Mouse (Mus musculus): ENCODE measurements around the gene Colgalt2. TPM values are rescaled to one million over a fixed set of nuclear protein-coding genes. Genes with fewer than 3 reads are reported as not detected.

Gene Colgalt2
- polyA plus RNA-seq, 1 experiment = 4.3 TPM

DNA sequence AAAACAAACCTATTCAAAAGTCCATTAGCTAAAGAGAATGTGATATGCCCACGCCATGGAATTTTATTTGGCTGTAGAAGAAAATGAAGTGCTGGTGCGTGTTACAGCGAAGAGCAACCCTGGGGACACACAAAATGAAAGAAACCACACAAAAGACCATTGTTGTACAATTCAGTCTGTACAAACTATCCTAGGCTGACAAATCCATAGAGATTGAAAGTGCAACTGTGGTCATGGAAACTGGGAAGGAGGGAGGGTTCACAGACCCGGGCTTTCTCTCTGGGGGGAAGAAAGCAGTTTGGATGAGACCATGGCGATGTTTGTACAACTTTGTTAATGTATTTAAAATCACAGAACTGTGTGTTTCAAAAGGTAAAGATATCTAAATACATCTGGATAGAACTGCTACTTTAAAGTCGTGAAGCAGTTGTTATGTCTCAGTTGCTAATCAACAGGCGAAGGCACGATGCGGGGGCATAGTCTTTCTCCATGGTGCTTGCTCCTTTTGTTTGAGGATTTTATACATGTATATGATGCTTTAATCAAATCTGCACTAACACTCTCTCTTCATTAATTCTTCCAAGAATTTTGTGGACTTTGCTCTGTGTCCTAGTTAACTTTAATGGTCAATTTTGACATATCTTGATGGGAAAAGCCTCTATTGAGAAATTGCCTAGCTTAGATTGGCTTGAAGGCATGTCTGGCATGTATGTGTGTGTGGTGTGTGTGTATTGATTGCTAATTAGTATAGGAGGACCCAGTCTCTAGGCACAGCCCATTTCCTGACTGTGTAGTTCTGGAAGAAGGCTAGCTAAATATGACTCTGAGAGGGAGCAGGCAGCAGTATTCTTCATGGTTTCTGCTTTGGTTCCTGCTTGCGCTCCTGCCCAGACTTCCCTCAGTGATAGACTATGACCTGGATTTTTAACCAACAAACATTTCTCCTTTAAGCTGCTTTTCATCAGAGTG, 55.9 kb downstream of the Colgalt2 start:
- TF ChIP-seq POLR2A (IDR thresholded peaks at IDR 0.05; ENCODE audit: borderline replicate concordance, extremely low read depth, insufficient read depth, insufficient read length, poor library complexity, severe bottlenecking) (no peak), CTCF (IDR thresholded peaks at IDR 0.05; ENCODE audit: borderline replicate concordance, extremely low read depth, insufficient read depth, insufficient read length) (no peak)
- DNase-seq (ENCODE audit: low read depth) = peak; percentile 67

DNA sequence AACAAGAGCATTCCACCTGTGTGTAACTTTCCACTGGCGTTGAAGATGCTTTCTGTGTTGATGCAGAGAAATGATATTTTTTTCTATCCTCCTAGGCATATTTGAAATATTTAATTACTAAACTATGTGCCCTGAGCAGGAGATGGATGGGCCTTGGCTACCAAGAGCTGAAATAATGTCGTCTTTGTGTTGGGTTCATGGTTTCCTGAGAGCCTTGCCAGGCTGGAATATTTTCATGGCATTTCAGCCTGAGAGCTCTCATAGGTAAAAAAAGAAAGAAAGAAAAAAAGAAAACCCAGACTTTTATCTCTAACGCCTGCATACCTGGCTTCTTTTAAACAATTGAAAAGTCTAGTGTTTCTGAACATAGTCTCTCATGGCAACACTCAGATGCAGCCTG, 56.6 kb downstream of the Colgalt2 start:
- DNase-seq (ENCODE audit: low read depth) = no peak
- TF ChIP-seq POLR2A (IDR thresholded peaks at IDR 0.05; ENCODE audit: borderline replicate concordance, extremely low read depth, insufficient read depth, insufficient read length, poor library complexity, severe bottlenecking) (no peak), CTCF (IDR thresholded peaks at IDR 0.05; ENCODE audit: borderline replicate concordance, extremely low read depth, insufficient read depth, insufficient read length) (no peak)

DNA sequence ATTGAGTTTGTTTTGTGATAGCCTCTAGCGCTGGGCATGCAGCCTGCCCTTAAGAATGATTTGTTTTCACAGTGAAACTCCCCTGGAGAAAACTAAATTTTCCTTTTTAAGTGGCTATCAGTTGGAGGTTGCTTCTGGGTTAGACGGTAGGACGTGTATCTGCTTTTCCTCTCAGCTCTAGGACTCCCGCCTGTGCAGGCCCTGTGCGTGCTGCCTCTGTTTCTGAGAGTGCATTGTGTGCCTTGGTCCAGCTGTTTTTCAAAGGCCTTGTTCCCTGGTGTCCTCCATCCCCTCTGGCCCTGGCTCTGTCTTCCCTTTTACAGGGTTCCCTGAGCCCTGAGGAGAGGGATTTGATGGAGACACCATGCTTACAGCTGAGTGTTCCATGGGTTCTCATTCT, 58.0 kb downstream of the Colgalt2 start:
- DNase-seq (ENCODE audit: low read depth) = no peak
- TF ChIP-seq POLR2A (IDR thresholded peaks at IDR 0.05; ENCODE audit: borderline replicate concordance, extremely low read depth, insufficient read depth, insufficient read length, poor library complexity, severe bottlenecking) (no peak), CTCF (IDR thresholded peaks at IDR 0.05; ENCODE audit: borderline replicate concordance, extremely low read depth, insufficient read depth, insufficient read length) (no peak)

DNA sequence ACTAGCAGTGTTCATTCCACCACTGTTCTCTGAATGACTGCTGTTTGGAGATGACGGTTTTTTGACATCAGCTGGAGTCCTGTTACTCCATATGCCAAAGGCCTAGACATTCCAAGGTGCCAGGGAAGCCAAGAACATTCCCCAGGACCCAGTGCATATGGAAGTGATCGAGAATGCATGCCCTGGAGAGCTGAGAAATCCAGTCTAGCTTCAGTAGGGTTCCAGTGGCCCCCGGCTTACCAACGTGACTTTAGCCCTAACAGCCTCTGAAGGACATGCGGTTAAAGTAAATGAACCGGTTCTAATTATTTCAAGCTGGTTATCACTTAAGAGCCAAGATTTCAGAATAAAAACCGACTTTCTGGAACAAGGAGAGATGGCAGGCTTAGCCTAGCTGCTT, 59.4 kb downstream of the Colgalt2 start:
- TF ChIP-seq POLR2A (IDR thresholded peaks at IDR 0.05; ENCODE audit: borderline replicate concordance, extremely low read depth, insufficient read depth, insufficient read length, poor library complexity, severe bottlenecking) = no peak
- no peak for TF ChIP-seq CTCF (IDR thresholded peaks at IDR 0.05; ENCODE audit: borderline replicate concordance, extremely low read depth, insufficient read depth, insufficient read length)
- DNase-seq (ENCODE audit: low read depth) = no peak

DNA sequence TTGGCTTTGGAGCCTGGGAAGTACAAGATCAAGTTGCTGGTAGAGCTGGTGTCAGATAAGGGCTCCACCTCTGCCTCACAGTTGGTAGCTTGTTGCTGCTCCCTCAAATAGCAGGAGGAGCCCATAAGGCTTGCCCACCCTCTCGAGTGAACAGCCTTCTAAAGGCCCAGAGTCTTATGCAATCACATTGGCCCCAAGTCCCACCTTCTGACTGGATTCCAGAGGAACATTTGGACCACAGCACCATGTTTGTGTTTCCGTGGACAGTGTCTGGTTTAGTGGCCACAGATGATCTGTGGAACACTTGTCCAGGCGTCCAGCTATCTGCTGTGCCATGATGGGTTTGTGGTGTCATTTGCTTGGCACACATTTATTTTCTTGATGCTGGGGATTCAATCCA, 61.3 kb downstream of the Colgalt2 start:
- no peak for TF ChIP-seq CTCF (IDR thresholded peaks at IDR 0.05; ENCODE audit: borderline replicate concordance, extremely low read depth, insufficient read depth, insufficient read length)
- no peak for TF ChIP-seq POLR2A (IDR thresholded peaks at IDR 0.05; ENCODE audit: borderline replicate concordance, extremely low read depth, insufficient read depth, insufficient read length, poor library complexity, severe bottlenecking)
- DNase-seq (ENCODE audit: low read depth) = no peak

DNA sequence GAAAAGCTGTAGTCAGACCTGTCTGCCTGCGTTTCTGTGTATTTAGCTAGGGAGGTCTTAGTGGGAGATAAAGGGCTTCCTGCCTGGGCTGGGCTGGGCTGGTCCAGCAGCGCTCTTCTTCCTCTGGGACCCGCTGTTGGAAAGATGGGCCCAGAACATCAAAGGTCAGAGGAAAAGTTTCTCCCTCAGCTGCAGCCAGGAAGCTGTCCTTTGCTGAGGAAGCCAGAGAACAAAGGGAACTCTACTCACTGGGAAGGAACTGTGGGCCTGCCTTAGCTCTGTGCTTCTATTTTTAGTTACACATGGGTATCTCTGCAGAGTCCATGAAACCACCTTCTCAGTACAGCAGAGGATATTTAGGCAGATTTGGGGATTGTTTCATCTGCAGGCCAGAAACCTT, 62.2 kb downstream of the Colgalt2 start:
- TF ChIP-seq POLR2A (IDR thresholded peaks at IDR 0.05; ENCODE audit: borderline replicate concordance, extremely low read depth, insufficient read depth, insufficient read length, poor library complexity, severe bottlenecking) (no peak), CTCF (IDR thresholded peaks at IDR 0.05; ENCODE audit: borderline replicate concordance, extremely low read depth, insufficient read depth, insufficient read length) (no peak)
- peak; percentile 41 for DNase-seq (ENCODE audit: low read depth)

DNA sequence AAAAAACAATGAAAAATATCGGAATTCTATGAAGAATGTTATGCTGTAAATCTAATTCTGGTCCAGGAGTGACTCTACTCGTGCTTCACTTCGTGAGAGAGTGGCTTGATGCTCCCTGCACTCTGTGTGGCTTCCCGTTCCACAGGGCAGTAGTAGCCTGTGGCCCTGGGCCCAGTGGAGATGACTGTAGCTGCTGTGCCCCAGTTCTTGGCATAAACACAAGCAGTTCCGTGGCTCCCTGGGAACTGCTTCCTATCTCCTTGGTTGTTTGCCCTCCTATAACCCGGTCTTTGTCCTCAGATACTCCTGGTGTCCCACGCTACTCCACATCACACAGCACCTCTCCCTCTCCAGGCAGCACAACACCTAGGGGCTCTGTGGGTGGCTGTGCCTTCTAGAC, 62.7 kb downstream of the Colgalt2 start:
- TF ChIP-seq CTCF (IDR thresholded peaks at IDR 0.05; ENCODE audit: borderline replicate concordance, extremely low read depth, insufficient read depth, insufficient read length) (no peak), POLR2A (IDR thresholded peaks at IDR 0.05; ENCODE audit: borderline replicate concordance, extremely low read depth, insufficient read depth, insufficient read length, poor library complexity, severe bottlenecking) (no peak)
- DNase-seq (ENCODE audit: low read depth) = no peak

DNA sequence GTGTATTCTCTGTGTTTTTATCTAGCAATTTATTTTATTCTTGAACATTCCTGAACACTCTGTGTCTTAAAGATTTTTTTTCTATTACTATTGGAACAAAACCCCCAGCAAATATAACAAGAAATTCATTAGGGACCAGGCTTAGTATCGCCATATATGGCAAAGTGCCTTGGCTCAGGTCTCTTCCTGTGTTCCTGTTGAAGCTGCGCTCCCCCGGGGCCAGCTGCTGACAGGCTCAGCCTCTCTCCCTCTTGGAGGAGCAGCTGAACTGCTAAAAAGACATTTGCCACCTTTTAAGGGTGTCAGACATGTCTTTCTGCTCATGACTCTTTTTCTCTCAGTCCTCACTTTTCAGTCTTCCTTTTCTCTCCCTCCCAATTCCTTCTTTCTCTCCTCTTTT, 66.7 kb downstream of the Colgalt2 start:
- DNase-seq (ENCODE audit: low read depth) = peak; percentile 89
- TF ChIP-seq CTCF (IDR thresholded peaks at IDR 0.05; ENCODE audit: borderline replicate concordance, extremely low read depth, insufficient read depth, insufficient read length) (no peak), POLR2A (IDR thresholded peaks at IDR 0.05; ENCODE audit: borderline replicate concordance, extremely low read depth, insufficient read depth, insufficient read length, poor library complexity, severe bottlenecking) (no peak)

DNA sequence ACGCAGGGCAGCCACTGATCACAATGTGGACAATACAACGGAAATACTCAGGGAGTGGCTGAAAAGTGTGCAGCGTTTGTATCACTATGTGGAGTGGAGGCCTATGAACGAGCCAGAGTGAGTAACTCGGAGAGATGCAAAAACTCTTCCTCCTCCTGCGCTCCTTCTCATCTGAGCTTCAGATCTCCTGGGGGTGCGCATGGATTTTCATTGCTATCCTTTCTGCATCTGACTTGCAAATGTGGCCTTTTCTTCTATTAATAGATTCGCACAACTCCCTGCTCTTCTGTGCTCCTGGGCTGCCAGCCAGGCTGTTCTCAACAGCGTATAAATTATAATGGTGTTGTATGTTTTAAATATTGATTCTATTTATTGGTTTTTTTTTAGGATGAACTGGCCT, 68.8 kb downstream of the Colgalt2 start:
- DNase-seq (ENCODE audit: low read depth) = peak; percentile 91
- TF ChIP-seq CTCF (IDR thresholded peaks at IDR 0.05; ENCODE audit: borderline replicate concordance, extremely low read depth, insufficient read depth, insufficient read length) (no peak), POLR2A (IDR thresholded peaks at IDR 0.05; ENCODE audit: borderline replicate concordance, extremely low read depth, insufficient read depth, insufficient read length, poor library complexity, severe bottlenecking) (no peak)

DNA sequence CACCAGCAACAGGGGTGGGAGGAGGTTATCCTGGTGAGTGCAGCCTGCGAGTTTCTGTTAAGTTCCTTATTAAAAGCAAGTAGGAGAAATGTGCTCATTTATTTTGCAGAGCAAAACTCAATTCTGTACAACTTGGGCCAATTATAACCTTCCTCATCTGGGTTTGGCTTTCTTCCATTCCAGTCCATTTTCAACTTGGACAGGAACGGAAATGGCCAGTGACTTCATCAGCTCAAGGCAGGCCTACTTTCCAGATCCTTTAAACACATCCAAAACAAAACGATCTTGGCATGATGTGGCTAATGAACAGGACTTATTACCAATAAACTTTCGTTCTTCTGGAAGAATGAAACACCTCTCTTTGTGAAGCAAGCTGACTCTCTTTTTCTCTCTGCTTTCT, 76.5 kb downstream of the Colgalt2 start:
- TF ChIP-seq POLR2A (IDR thresholded peaks at IDR 0.05; ENCODE audit: borderline replicate concordance, extremely low read depth, insufficient read depth, insufficient read length, poor library complexity, severe bottlenecking) = no peak
- TF ChIP-seq CTCF (IDR thresholded peaks at IDR 0.05; ENCODE audit: borderline replicate concordance, extremely low read depth, insufficient read depth, insufficient read length) = no peak
- DNase-seq (ENCODE audit: low read depth) = no peak

DNA sequence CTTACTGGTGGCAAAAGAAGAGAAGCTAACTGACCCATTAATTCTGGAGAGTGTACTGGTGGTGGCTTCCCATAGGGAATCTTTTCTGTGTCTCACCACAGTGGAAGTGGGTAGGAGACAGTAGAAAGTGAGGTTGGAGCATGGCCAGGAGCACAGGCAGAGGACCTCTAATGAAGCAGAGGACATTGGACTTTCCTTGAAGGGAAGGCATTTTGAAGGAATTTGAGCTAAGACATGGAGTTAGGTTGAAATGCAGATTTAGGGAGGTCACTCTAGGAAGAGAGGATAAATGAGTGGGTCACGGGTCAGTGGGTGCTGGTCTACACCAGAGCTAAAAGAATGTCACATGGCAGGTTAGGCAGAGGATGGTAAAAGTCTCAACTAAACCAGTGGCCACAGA, 91.2 kb downstream of the Colgalt2 start:
- no peak for TF ChIP-seq CTCF (IDR thresholded peaks at IDR 0.05; ENCODE audit: borderline replicate concordance, extremely low read depth, insufficient read depth, insufficient read length)
- TF ChIP-seq POLR2A (IDR thresholded peaks at IDR 0.05; ENCODE audit: borderline replicate concordance, extremely low read depth, insufficient read depth, insufficient read length, poor library complexity, severe bottlenecking) = no peak
- no peak for DNase-seq (ENCODE audit: low read depth)

DNA sequence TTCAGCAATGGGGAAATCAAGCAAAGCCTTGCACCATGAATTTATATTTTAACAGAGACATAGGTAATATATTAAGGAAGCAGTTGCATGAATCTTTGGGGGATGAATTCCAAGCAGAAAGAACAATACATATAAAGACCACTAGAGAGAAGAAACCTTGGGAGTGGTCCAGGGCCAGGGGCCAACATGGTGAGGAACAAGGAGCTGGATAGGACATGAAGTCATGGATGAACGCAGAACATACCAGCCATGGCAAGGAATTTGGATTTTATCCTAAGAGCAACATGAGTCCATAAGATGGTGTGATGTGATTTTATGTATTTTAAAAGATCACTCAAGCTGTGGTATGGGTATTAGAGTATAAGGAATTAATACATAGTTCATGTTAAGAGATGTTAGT, 92.6 kb downstream of the Colgalt2 start:
- no peak for TF ChIP-seq CTCF (IDR thresholded peaks at IDR 0.05; ENCODE audit: borderline replicate concordance, extremely low read depth, insufficient read depth, insufficient read length)
- TF ChIP-seq POLR2A (IDR thresholded peaks at IDR 0.05; ENCODE audit: borderline replicate concordance, extremely low read depth, insufficient read depth, insufficient read length, poor library complexity, severe bottlenecking) = no peak

More for the DNA sequence above, 92.6 kb downstream of the Colgalt2 start:
- no peak for DNase-seq (ENCODE audit: low read depth)
